Mouse (Mus musculus) hindbrain, embryonic 13.5 days (tissue): Measurements from ENCODE around the gene Otub2. TPM values are rescaled to one million over a fixed set of nuclear protein-coding genes. Genes with fewer than 3 reads are reported as not detected.
"Not testable (repeated sequence)": the region's sequence is repeated elsewhere in the genome, so short reads cannot be mapped to it uniquely, and the experiment has no call there.

Experiments used
- ATAC-seq: fragments of 200-750 bp; cut with Nextera tagmentation; 2 replicates; pipeline ENCODE4 v1.8.0; 2017; ENCODE audit warnings: moderate TSS enrichment; ENCODE audit not compliant: low FRiP score
- H3K27ac ChIP-seq: fragments of 300-500 bp; sonication (generic); 2 replicates; pipeline ENCODE4 v1.5.1; 2015; ENCODE audit warnings: inconsistent platforms, mild to moderate bottlenecking, moderate library complexity
- H3K27me3 ChIP-seq: fragments of 300-500 bp; sonication (generic); 2 replicates; pipeline ENCODE4 v1.6.1; 2015; ENCODE audit warnings: mild to moderate bottlenecking, inconsistent platforms
- H3K36me3 ChIP-seq: fragments of 300-500 bp; sonication (generic); 2 replicates; pipeline ENCODE4 v1.6.1; 2015; ENCODE audit warnings: mild to moderate bottlenecking, inconsistent platforms
- H3K4me1 ChIP-seq: fragments of 300-500 bp; sonication (generic); replicated peaks from 2 replicates; pipeline ENCODE4 v1.6.1; 2015; ENCODE audit warnings: inconsistent platforms
- H3K4me2 ChIP-seq: fragments of 300-500 bp; sonication (generic); 2 replicates; pipeline ENCODE4 v1.6.1; 2015; ENCODE audit warnings: inconsistent platforms, mild to moderate bottlenecking, moderate library complexity
- H3K4me3 ChIP-seq: fragments of 300-500 bp; sonication (generic); 2 replicates; pipeline ENCODE4 v1.5.1; 2015; ENCODE audit warnings: mild to moderate bottlenecking, inconsistent platforms
- H3K9ac ChIP-seq: fragments of 300-500 bp; sonication (generic); 2 replicates; pipeline ENCODE4 v1.6.1; 2015; ENCODE audit warnings: mild to moderate bottlenecking, inconsistent platforms
- H3K9me3 ChIP-seq: fragments of 300-500 bp; sonication (generic); 2 replicates; pipeline ENCODE4 v1.6.1; 2016; ENCODE audit warnings: inconsistent platforms
- WGBS: fragments of 180-500 bp; shearing (Covaris S2); methylation state at CpG from one replicate; pipeline ENCODE4 v1.1.7; 2015; 5-methylcytosine and 5-hydroxymethylcytosine counted together
- polyA plus RNA-seq: library from polyadenylated mRNA; unstranded; fragments of >200 nt; fragmentation: Nextera tagmentation; extraction: Ambion mirVana; gene quantifications from 2 replicates; pipeline ENCODE4 v1.2.1, GENCODE M21; 2015

Gene Otub2
- polyA plus RNA-seq, 1 experiment from 2014 or later, result 21.5 TPM

- no peaks in the 10 kb centered on the region for H3K9me3 ChIP-seq
- H3K4me2 ChIP-seq, result peak overlapping the region; percentile 89
- peak overlapping the region; percentile 78 for H3K4me3 ChIP-seq
- ATAC-seq, result peak; percentile 69
- peaks cover 40% of the 10 kb centered on the region for H3K4me1 ChIP-seq
- H3K9ac ChIP-seq, result peak overlapping the region; percentile 89
- peaks cover 11% of the 10 kb centered on the region for H3K36me3 ChIP-seq
- H3K27ac ChIP-seq, result peak overlapping the region; percentile 63
- WGBS, result 11% methylated on average over 33 of the region's 33 CpGs
- no peaks in the 10 kb centered on the region for H3K27me3 ChIP-seq
These were observed 36.7 kb downstream of the Otub2 start for GRCm38 (mm10) chr12:103425016-103425728.

DNA sequence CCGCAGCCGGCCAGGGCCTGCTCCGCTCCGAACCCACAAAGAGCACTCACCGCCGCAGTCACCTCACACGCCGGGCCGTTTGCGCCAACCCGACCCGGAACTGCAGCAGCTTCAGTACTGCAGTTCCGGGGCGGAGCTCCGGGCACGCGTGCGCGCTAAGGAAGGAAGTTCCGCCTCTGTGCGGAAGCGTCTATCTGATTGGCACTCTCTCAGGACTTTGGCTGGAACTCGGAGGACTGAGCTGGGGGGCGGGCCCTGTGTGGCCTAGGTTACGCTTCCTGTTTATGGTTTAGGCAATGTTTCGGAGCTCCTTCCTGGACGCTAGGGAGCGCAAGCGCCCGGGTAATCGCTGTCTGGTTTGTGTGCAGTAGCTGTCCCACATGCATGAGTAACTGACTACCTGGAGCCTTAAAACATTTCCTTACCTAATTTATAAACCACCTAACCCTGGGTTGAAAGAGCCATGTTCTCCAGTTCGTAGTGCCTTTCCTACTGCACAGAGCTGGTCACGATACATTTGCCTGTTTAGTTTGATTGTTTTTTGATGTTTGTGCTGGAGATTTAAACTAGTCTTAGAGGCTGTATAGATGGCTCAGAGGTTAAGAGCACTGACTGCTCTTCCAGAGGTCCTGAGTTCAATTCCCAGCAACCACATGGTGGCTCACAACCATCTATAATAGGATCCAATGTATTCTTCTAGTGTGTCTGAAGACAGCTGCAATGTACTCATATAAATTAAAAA, 37.4 kb downstream of the Otub2 start, which contains the start of gene Ddx24:
Gene Ddx24 (minus strand): TSS at position 102 of the 742 bp plus-strand sequence.
- Histone ChIP-seq H3K27me3 (no peaks in the 10 kb centered on the region), H3K27ac (peak within 1 kb of the TSS; percentile 63), H3K36me3 (peaks cover 11% of the 10 kb centered on the region), H3K4me1 (peaks cover 37% of the 10 kb centered on the region), H3K9me3 (no peaks in the 10 kb centered on the region), H3K9ac (peak within 1 kb of the TSS; percentile 89), H3K4me2 (peak within 1 kb of the TSS; percentile 89), H3K4me3 (peak within 1 kb of the TSS; percentile 78)
- peak; percentile 100 for ATAC-seq
- WGBS, result 1% methylated on average over 33 of the region's 33 CpGs

GRCm38 (mm10) chr12:103426710-103427109, 38.2 kb downstream of the Otub2 start:
- H3K27me3 ChIP-seq, result no peaks in the 10 kb centered on the region
- ATAC-seq, result no peak
- peaks cover 11% of the 10 kb centered on the region for H3K36me3 ChIP-seq
- H3K4me1 ChIP-seq, result peaks cover 29% of the 10 kb centered on the region
- H3K9me3 ChIP-seq, result no peaks in the 10 kb centered on the region
- no peak overlapping the region for H3K27ac ChIP-seq
- no peak overlapping the region for H3K4me3 ChIP-seq
- 90% methylated on average over 7 of the region's 7 CpGs for WGBS
- no peak overlapping the region for H3K4me2 ChIP-seq
- no peak overlapping the region for H3K9ac ChIP-seq

- Histone ChIP-seq H3K4me1 (no peaks in the 10 kb centered on the region), H3K4me3 (no peak overlapping the region), H3K9me3 (no peaks in the 10 kb centered on the region), H3K4me2 (no peak overlapping the region), H3K9ac (no peak overlapping the region), H3K36me3 (no peaks in the 10 kb centered on the region), H3K27me3 (no peaks in the 10 kb centered on the region), H3K27ac (no peak overlapping the region)
- 89% methylated on average over 2 of the region's 2 CpGs for WGBS
- no peak for ATAC-seq
These were observed 44.9 kb downstream of the Otub2 start for GRCm38 (mm10) chr12:103433430-103433829.

DNA sequence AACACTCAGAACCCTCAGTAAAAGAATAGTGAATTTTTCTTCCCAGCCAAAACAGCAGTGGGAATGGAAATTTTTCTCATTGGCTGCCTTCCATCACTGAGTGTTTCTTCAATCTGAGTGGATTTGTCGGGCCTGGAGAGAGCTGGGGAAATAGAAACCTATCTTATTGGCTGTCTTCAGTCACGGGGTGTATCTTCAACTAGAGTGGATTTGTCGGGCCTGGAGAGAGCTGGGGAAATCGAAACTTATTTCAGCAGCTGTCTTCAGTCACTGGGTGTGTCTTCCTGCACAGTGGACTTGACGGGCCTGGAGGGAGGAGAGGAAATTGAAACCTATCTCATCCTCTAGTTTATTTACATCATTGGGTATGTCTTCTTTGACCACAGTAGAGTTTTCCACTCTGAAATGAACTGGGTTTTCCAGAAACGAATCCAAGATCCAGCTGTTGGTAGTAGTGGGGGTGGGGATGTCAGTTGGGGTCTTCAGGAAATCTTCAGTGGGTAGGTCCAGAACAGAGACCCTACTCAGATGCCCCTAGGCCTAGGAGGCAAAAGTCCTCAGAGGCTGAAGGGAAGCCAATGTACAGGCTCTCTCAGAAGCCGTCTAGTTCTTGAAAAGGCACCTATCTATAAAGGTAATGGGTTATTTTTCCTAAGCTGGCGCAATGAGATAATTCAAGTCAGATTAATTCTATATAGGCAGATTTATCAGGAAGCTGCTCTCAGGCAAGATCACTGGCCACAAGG, 45.7 kb downstream of the Otub2 start, which contains the start of gene Ifi27:
Gene Ifi27 (plus strand): TSS at position 226 of the 746 bp plus-strand sequence.
- Histone ChIP-seq H3K27ac (no peak within 1 kb of the TSS), H3K9ac (no peak within 1 kb of the TSS), H3K4me1 (no peaks in the 10 kb centered on the region), H3K4me2 (no peak within 1 kb of the TSS), H3K27me3 (no peaks in the 10 kb centered on the region), H3K36me3 (no peaks in the 10 kb centered on the region), H3K4me3 (no peak within 1 kb of the TSS), H3K9me3 (no peaks in the 10 kb centered on the region)
- WGBS, result 80% methylated on average over 8 of the region's 8 CpGs
- ATAC-seq, result no peak

DNA sequence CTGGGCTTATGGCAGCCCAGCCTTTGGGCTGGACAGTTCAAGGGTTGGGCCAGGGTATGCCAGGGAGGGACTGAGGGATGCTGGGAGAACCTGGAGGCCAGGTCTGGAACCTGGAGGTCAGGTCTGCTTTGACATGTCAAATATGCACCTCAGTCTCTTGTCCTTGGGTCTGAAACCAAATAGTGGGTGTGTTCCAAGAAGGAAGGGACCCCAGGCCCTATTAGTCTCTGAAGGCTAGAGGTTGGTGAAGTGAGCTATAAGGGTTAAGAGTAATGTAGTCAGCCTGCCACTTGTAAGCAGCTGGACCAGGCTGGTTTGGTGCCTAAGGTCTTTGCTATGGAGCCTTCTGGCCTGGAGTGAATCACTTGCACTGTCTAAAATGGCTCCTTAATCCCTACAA, 46.4 kb downstream of the Otub2 start:
- Histone ChIP-seq H3K27me3 (no peaks in the 10 kb centered on the region), H3K4me2 (no peak overlapping the region), H3K36me3 (no peaks in the 10 kb centered on the region)

DNA sequence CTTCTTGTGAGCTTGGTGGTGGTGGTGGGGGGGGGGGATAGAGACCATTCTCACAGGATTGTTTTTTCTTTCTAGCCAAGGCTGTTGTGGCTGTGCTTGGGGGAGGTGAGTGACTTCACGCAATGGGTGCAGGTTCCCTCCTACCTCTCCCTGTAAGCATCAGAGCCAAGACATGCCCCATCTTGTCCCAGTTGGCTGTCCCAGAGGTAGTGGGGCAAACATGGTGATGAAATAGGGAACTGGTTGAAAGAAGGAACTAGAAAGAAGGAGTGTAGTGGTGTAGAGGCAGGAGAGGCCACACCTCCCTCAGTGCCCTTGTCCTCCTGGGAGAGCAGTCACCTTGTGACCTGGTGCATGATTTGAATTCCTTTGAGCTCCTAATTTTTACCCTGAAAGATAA, 49.1 kb downstream of the Otub2 start:
- Histone ChIP-seq H3K4me1 (no peaks in the 10 kb centered on the region), H3K4me2 (no peak overlapping the region), H3K9ac (no peak overlapping the region), H3K27me3 (no peaks in the 10 kb centered on the region), H3K9me3 (no peaks in the 10 kb centered on the region), H3K36me3 (no peaks in the 10 kb centered on the region), H3K4me3 (no peak overlapping the region), H3K27ac (no peak overlapping the region)
- 100% methylated on average over 1 of the region's 1 CpGs for WGBS
- ATAC-seq, result no peak

More for the DNA sequence above, 46.4 kb downstream of the Otub2 start:
- no peak overlapping the region for H3K27ac ChIP-seq
- H3K9me3 ChIP-seq, result no peaks in the 10 kb centered on the region
- H3K4me3 ChIP-seq, result no peak overlapping the region
- no peak for ATAC-seq
- H3K4me1 ChIP-seq, result no peaks in the 10 kb centered on the region
- H3K9ac ChIP-seq, result no peak overlapping the region

DNA sequence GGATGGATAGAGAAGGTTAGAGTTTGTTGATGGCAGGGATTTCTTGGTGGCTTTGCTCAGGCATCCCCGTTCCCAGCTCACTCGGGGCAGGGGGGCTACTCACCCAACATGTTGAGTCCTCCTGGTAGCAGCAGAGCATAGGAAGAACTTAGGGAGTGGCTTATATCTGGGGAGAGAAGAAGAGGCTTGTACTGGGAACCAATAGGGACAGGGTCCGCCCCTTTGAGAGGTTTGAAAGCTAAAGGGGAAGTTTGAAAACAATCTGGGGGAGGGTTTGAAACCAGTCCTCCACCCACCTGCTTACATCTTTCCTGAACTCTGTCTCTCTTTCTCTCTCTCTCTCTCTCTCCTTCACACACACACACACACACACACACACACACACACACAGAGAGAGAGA, 55.0 kb downstream of the Otub2 start, which contains the start of gene Ifi27l2a:
Gene Ifi27l2a (minus strand): TSS at position 157 of the 400 bp plus-strand sequence.
- H3K9ac ChIP-seq, result no peak within 1 kb of the TSS
- H3K4me2 ChIP-seq, result no peak within 1 kb of the TSS
- WGBS, result 67% methylated on average over 3 of the region's 3 CpGs
- H3K27ac ChIP-seq, result no peak within 1 kb of the TSS
- H3K4me1 ChIP-seq, result no peaks in the 10 kb centered on the region
- no peak within 1 kb of the TSS for H3K4me3 ChIP-seq
- no peaks in the 10 kb centered on the region for H3K27me3 ChIP-seq
- no peak for ATAC-seq
- H3K36me3 ChIP-seq, result no peaks in the 10 kb centered on the region
- no peaks in the 10 kb centered on the region for H3K9me3 ChIP-seq

GRCm38 (mm10) chr12:103444261-103444660, 55.8 kb downstream of the Otub2 start:
- not testable (repeated sequence) for ATAC-seq, H3K9ac ChIP-seq, H3K9me3 ChIP-seq, H3K4me2 ChIP-seq, H3K36me3 ChIP-seq, H3K4me1 ChIP-seq, H3K27ac ChIP-seq, H3K27me3 ChIP-seq, H3K4me3 ChIP-seq
- WGBS, result 49% methylated on average over 6 of the region's 7 CpGs

GRCm38 (mm10) chr12:103445060-103445459, 56.6 kb downstream of the Otub2 start:
- WGBS, result 84% methylated on average over 3 of the region's 3 CpGs
- Histone ChIP-seq H3K27ac (no peak overlapping the region), H3K4me1 (no peaks in the 10 kb centered on the region), H3K4me3 (no peak overlapping the region), H3K27me3 (no peaks in the 10 kb centered on the region), H3K9ac (no peak overlapping the region), H3K36me3 (no peaks in the 10 kb centered on the region), H3K9me3 (no peaks in the 10 kb centered on the region), H3K4me2 (no peak overlapping the region)
- no peak for ATAC-seq

- ATAC-seq, result no peak
- Histone ChIP-seq H3K4me1 (no peaks in the 10 kb centered on the region), H3K4me3 (no peak overlapping the region), H3K27me3 (no peaks in the 10 kb centered on the region), H3K36me3 (no peaks in the 10 kb centered on the region), H3K9ac (no peak overlapping the region), H3K9me3 (no peaks in the 10 kb centered on the region), H3K4me2 (no peak overlapping the region), H3K27ac (no peak overlapping the region)
These were observed 64.9 kb downstream of the Otub2 start for GRCm38 (mm10) chr12:103453361-103453760.
